Mouse (Mus musculus): ENCODE results near the gene Chrng.

GRCm38 (mm10) chr1:87214748-87215147 is 10.3 kb downstream of the Chrng start:
- TF ChIP-seq CTCF (IDR thresholded peaks at IDR 0.05; ENCODE audit: borderline replicate concordance, insufficient read depth, low read length), result no peak
- TF ChIP-seq POLR2A (IDR thresholded peaks at IDR 0.05; ENCODE audit: low read depth, low read length), result 0 out of 2 replicates have a peak, but pooled peaks have one; percentile 24
